15 mouse cellular contexts compared by ENCODE assay signal in the genomic region with DNA sequence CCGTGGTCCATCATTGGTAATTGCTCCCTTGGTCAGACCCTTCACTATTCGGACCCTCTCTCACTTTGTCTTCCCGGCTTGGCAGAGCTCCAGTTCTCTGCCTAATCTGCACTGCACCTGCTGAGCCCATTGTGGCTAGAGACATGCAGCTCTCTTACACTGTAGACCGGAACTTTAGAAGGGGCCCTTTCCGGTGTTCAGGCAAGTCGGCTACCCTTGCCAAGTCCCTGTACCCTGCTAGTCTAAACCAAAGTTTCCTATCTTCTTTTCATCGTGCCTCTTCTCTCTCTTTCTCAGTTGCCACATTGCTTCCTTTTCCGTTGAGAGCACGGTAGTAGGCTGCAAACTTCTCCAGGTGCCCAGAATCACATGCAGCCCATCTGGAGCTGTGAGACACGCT.
DNase-seq lines count a peak whose midpoint lies in the region; ATAC-seq lines count a peak whose summit lies in the region.
"Had no signal": no experiment of that assay in that cellular context is flagged by ENCODE, and none has a peak within 500 bp of the region (broad histone marks: within the 10 kb centered on the region; RNA-seq: fewer than 3 reads in every experiment).

No protein-coding gene starts in this region.

- H3K27ac ChIP-seq in hindbrain, embryonic 10.5 days: no peak overlapping the region
- H3K27ac ChIP-seq: heart, embryonic 15.5 days; neural tube, embryonic 13.5 days had no signal

- no peaks in the 10 kb centered on the region for H3K9me3 ChIP-seq in hindbrain, embryonic 10.5 days
- H3K9me3 ChIP-seq: G1E; heart, embryonic 15.5 days; neural tube, embryonic 13.5 days had no signal

- no peaks in the 10 kb centered on the region for H3K36me3 ChIP-seq in hindbrain, embryonic 10.5 days
- H3K36me3 ChIP-seq: G1E; heart, embryonic 15.5 days; neural tube, embryonic 13.5 days had no signal

- DNase-seq in lung, postnatal 36 days: peak; percentile 1
- DNase-seq in lung, adult 18-20 months: no peak
- peak; percentile 59 to 74 for DNase-seq in thymus, adult 18-20 months
- DNase-seq in right cerebral cortex, adult 2 months (ENCODE audit: low spot score in 2 of 2): no peak
- DNase-seq in left cerebral cortex, postnatal 25 days (ENCODE audit: low spot score in 2 of 2): no peak
- DNase-seq in hindbrain, embryonic 10.5 days (ENCODE audit: low spot score): no peak
- DNase-seq: gastrocnemius, postnatal 14 days; kidney, adult 11 months; lung, postnatal 4 days; right cerebral cortex, postnatal 14 days had no signal

- 83% methylated on average over 10 of the region's 10 CpGs for WGBS in hindbrain, embryonic 10.5 days

- no peaks in the 10 kb centered on the region for H3K27me3 ChIP-seq in hindbrain, embryonic 10.5 days (ENCODE audit: insufficient read depth, poor library complexity, severe bottlenecking)
- H3K27me3 ChIP-seq: heart, embryonic 15.5 days; neural tube, embryonic 13.5 days had no signal

- intact Hi-C loops in left cerebral cortex, postnatal 25 days (cut with DNase I): no loop called here

- no peaks in the 10 kb centered on the region for H3K4me1 ChIP-seq in hindbrain, embryonic 10.5 days (replicated peaks)
- H3K4me1 ChIP-seq: heart, embryonic 15.5 days; neural tube, embryonic 13.5 days had no signal

- no peak overlapping the region for H3K4me3 ChIP-seq in hindbrain, embryonic 10.5 days
- H3K4me3 ChIP-seq: heart, embryonic 15.5 days; neural tube, embryonic 13.5 days had no signal

- peak; percentile 87 for ATAC-seq in CD4-positive, CD25-positive, alpha-beta regulatory T cell, adult 4 months
- ATAC-seq in common myeloid progenitor, adult 5-6 weeks (replicated peaks; ENCODE audit: low read depth, poor library complexity, severe bottlenecking): peak; percentile 79

Comparison
In these comparisons a context has a peak if more than half of its experiments do, and no peak if none do; other contexts are left out.
1. DNase-seq: peak in lung, postnatal 36 days (single experiment) and thymus, adult 18-20 months (2 of 2); none in lung, adult 18-20 months (0 of 2), right cerebral cortex, adult 2 months (0 of 2), left cerebral cortex, postnatal 25 days (0 of 2) and hindbrain, embryonic 10.5 days (single experiment).